ENCODE assay signal across 7 mouse cellular contexts in genomic region chr1:182553649-182554375, GRCm38 (mm10). TPM values are rescaled to one million over a fixed set of nuclear protein-coding genes. Genes with fewer than 3 reads are reported as not detected.
DNase-seq lines count a peak whose midpoint lies in the region; ATAC-seq and TF ChIP-seq lines count a peak whose summit lies in the region.

No protein-coding gene starts in this region.

- no peak overlapping the region for H3K27ac ChIP-seq in ES-E14 (ENCODE audit: insufficient read depth, low read depth, low read length, poor library complexity, severe bottlenecking)
- no peak overlapping the region for H3K27ac ChIP-seq in embryonic facial prominence, embryonic 15.5 days (replicated peaks)

- DNase-seq in ES-E14 (ENCODE audit: low read depth, low spot score), result peak; percentile 72
- DNase-seq in adrenal gland, postnatal 14 days, result peak; percentile 73
- peak; percentile 35 to 71 for DNase-seq in layer of hippocampus, postnatal 25 days (ENCODE audit: extremely low spot score in 1 of 2, low spot score in 1 of 2)
- peak; percentile 32 for DNase-seq in skeletal muscle tissue, adult 2 months (ENCODE audit: low read depth, low spot score)

- no peak overlapping the region for H3K4me3 ChIP-seq in ES-E14 (ENCODE audit: insufficient read depth in 1 of 2, low read depth in 1 of 2, low read length in 2 of 2, poor library complexity in 1 of 2, severe bottlenecking in 1 of 2)
- H3K4me3 ChIP-seq in embryonic facial prominence, embryonic 15.5 days (replicated peaks), result no peak overlapping the region

- H3K4me1 ChIP-seq in ES-E14 (ENCODE audit: control insufficient read depth in 2 of 2, insufficient read depth in 2 of 2, low read length in 2 of 2, poor library complexity in 1 of 2), result peaks cover 0 to 2% of the 10 kb centered on the region in 2 experiments; a peak in 1 of 4 replicates
- no peaks in the 10 kb centered on the region for H3K4me1 ChIP-seq in embryonic facial prominence, embryonic 15.5 days

- no peak overlapping the region for H3K4me2 ChIP-seq in embryonic facial prominence, embryonic 15.5 days (replicated peaks)

- 0 out of 2 replicates have a peak, but pooled peaks have one; percentile 64 for ATAC-seq in embryonic facial prominence, embryonic 15.5 days (ENCODE audit: insufficient number of reproducible peaks, low FRiP score, low TSS enrichment, low read depth)
- ATAC-seq in hematopoietic stem cell, adult 5-6 weeks (replicated peaks in 1 of 2; ENCODE audit: insufficient read depth in 1 of 2, low FRiP score in 2 of 2, low TSS enrichment in 1 of 2, low read depth in 1 of 2, poor library complexity in 2 of 2, severe bottlenecking in 2 of 2), result peak; percentile 80 to 85
- ATAC-seq in megakaryocyte-erythroid progenitor cell, adult 5-6 weeks (replicated peaks; ENCODE audit: low FRiP score, low TSS enrichment, poor library complexity, severe bottlenecking), result peak; percentile 91

- no peaks in the 10 kb centered on the region for H3K36me3 ChIP-seq in ES-E14 (ENCODE audit: control insufficient read depth, insufficient read depth, low read length, poor library complexity, severe bottlenecking)
- no peaks in the 10 kb centered on the region for H3K36me3 ChIP-seq in embryonic facial prominence, embryonic 15.5 days

- no peak overlapping the region for H3K9ac ChIP-seq in ES-E14 (ENCODE audit: insufficient read depth, low read depth, low read length, poor library complexity, severe bottlenecking)
- H3K9ac ChIP-seq in embryonic facial prominence, embryonic 15.5 days, result no peak overlapping the region

- in situ Hi-C loops in ES-E14 (cut with MboI; ENCODE audit: low sequenced_read_pairs in 2 of 2, unreplicated experiment in 2 of 2), result loop anchor here in 1 of 2 experiments (25.0 kb wide), 1 partner anchor 708 kb away; no protein-coding TSS in a partner anchor

- 60% methylated on average over 12 of the region's 12 CpGs for WGBS in embryonic facial prominence, embryonic 15.5 days

- H3K9me3 ChIP-seq in ES-E14 (ENCODE audit: control insufficient read depth, insufficient read depth, low read depth, low read length), result no peaks in the 10 kb centered on the region
- H3K9me3 ChIP-seq in embryonic facial prominence, embryonic 15.5 days (replicated peaks), result no peaks in the 10 kb centered on the region

- H3K27me3 ChIP-seq in embryonic facial prominence, embryonic 15.5 days, result no peaks in the 10 kb centered on the region

TF ChIP-seq in ES-E14, 5 proteins besides CTCF, POLR2A, EP300 and RAD21:
- TF ChIP-seq CHD2 (IDR thresholded peaks at IDR 0.05; ENCODE audit: low read depth, low read length), result no peak
- TF ChIP-seq ZC3H11A (IDR thresholded peaks at IDR 0.05; ENCODE audit: borderline replicate concordance, low read depth, low read length), result no peak
- TF ChIP-seq ZNF384 (IDR thresholded peaks at IDR 0.05; ENCODE audit: low read depth, low read length), result no peak
- TF ChIP-seq MAFK (IDR thresholded peaks at IDR 0.05; ENCODE audit: insufficient read depth, low read depth, low read length), result no peak
- no peak for TF ChIP-seq HCFC1 (IDR thresholded peaks at IDR 0.05; ENCODE audit: borderline replicate concordance, insufficient read depth, low read length)

RNA-seq across cellular contexts. Expression of gene Capn8, which starts 11.0 kb away (rescaled TPM):
- not detected in 2 replicates for total RNA-seq in ES-E14 (2012; rRNA removed)
- total RNA-seq in adrenal gland, postnatal 14 days (2021), result 0.15 TPM in 1 of 2 replicates, not detected in the other
- polyA plus RNA-seq in embryonic facial prominence, embryonic 15.5 days (2015; fragmentation: Nextera tagmentation; extraction: Ambion mirVana), result 0.71 and 0.77 TPM in 2 replicates
- not detected in 2 replicates for total RNA-seq in hematopoietic stem cell, adult 5-6 weeks (2017)
- total RNA-seq in layer of hippocampus, postnatal 25 days (2021), result not detected
- total RNA-seq in megakaryocyte-erythroid progenitor cell, adult 5-6 weeks (2014; fragmentation: Nextera tagmentation), result not detected in 2 replicates
- total RNA-seq in megakaryocyte-erythroid progenitor cell, adult 5-6 weeks (2017), result not detected in 2 replicates

RNA-seq across cellular contexts. Expression of gene Capn2, which starts 36.4 kb away (rescaled TPM):
- total RNA-seq in ES-E14 (2012; rRNA removed), result 38.3 and 72.3 TPM in 2 replicates
- 72.2 and 78.0 TPM in 2 replicates for total RNA-seq in adrenal gland, postnatal 14 days (2021)
- polyA plus RNA-seq in embryonic facial prominence, embryonic 15.5 days (2015; fragmentation: Nextera tagmentation; extraction: Ambion mirVana), result 132 and 134 TPM in 2 replicates
- 45.6 and 60.3 TPM in 2 replicates for total RNA-seq in hematopoietic stem cell, adult 5-6 weeks (2017)
- 10 to 100 TPM; 59.4 to 62.3 TPM for total RNA-seq in layer of hippocampus, postnatal 25 days (2021)
- 2.4 and 6.1 TPM in 2 replicates for total RNA-seq in megakaryocyte-erythroid progenitor cell, adult 5-6 weeks (2014; fragmentation: Nextera tagmentation)
- total RNA-seq in megakaryocyte-erythroid progenitor cell, adult 5-6 weeks (2017), result 7.2 and 16.2 TPM in 2 replicates
